Mouse (Mus musculus) erythroid progenitor cell, adult 5-6 weeks (primary cell): ENCODE measurements around the gene Appbp2. TPM values are rescaled to one million over a fixed set of nuclear protein-coding genes. Genes with fewer than 3 reads are reported as not detected.

Experiments
- ATAC-seq: replicated peaks from 2 replicates; pipeline ENCODE4 v1.8.0; 2016; ENCODE audit warnings: moderate number of reproducible peaks, mild to moderate bottlenecking, moderate TSS enrichment, inconsistent platforms; ENCODE audit not compliant: poor library complexity, low FRiP score, severe bottlenecking
- total RNA-seq, 2 experiments: library from RNA; stranded (forward) in 1 of 2; stranded (reverse) in 1 of 2; fragments of 150-400 nt in 1 of 2; fragments of 186-747, 209-891 nt in 1 of 2; gene quantifications; 2 replicates each; pipeline versions ENCODE4 v1.2.3 to v1.2.4; 2015 to 2017; ENCODE audit warnings: low replicate concordance in 2 of 2

The Appbp2 gene
- total RNA-seq (2015; ENCODE audit: low replicate concordance) (9.7 and 12.2 TPM in 2 replicates), total RNA-seq (2017; ENCODE audit: low replicate concordance) (8.2 and 10.3 TPM in 2 replicates)

DNA sequence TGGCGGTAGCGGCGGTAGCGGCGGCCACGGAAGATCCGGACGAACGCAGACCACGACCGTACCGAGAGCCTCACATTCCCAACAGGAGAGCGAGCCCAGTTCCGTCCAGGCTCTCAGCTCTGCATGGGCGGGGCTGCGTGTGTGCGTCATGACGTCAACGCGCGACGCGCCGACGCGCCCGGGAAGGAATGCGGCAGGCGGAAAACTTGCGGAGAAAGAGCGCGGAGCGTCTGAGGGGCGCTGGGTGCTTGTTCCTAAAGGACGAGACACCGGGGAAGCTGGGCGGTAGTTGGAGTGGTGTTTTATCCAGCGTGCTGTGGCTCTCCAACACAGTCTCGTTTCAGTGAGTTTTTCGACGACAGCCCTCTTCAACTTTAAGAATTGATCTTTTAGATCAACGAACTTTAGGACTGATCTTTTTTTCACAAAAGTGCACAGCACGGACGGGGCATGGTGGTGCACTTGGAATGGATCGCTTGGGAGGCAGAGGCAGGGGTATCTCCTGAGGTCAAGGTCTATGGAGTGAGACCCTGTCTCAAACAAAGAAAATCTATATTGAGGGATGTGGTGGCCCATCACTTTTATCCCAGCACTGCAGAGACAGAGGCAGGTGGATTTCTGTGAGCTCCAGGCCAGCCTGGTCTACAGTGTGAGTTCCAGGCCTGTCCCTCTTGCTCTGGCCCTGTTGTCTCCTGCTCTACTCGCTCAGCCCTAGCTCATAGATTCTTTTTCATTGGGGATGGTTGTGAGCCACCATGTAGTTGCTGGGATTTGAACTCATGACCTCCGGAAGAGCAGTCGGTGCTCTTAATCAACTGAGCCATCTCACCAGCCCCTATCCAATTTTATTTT is at the start of gene Appbp2:
Gene Appbp2 (minus strand): TSS at position 141 of the 852 bp plus-strand sequence.
- peak; percentile 94 for ATAC-seq

GRCm38 (mm10) chr11:85281219-85281878 is 46.4 kb upstream of the Appbp2 start:
- ATAC-seq = no peak

DNA sequence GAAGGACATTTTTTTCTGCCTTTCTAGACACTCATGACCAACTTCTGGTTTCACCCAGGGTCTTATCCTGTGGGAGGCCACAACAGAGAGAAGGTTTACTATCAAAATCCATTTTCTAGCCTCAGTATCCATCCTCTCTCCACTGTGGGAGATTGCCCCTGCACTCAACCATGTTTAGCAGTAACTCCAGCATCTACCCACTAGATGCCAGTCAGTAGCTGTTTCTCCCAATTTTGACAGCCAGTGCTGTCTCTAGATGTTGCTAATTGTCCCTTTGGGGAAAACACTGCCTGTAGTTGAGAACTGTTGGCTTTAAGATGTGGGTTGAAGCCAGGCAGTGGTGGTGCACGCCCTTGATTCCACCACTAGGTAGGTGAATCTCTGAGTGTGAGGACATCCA is 43.2 kb upstream of the Appbp2 start:
- ATAC-seq = no peak

GRCm38 (mm10) chr11:85277609-85278008 is 42.7 kb upstream of the Appbp2 start:
- ATAC-seq = no peak

- ATAC-seq = no peak
Observed at GRCm38 (mm10) chr11:85275151-85275550, 40.2 kb upstream of the Appbp2 start.

DNA sequence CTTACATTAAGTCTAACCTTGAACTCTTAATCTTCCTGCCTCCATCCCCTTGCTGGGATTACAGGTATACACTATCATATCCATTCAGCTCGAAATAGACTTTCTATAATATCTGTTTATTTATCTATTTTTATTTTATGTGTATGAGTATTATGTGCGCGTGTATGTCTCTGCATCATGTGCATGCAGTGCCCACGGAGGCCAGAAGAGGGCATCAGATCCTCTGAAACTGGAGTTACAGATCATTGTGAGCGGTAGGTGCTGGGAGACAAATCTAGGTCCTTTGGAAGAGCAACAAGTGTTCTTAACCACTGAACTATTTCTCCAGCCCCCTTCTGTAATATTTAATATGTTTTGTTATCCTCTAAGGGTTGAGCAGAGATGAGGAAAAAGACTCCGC is 38.4 kb upstream of the Appbp2 start:
- ATAC-seq = no peak

GRCm38 (mm10) chr11:85270631-85271030 is 35.7 kb upstream of the Appbp2 start:
- peak; percentile 80 for ATAC-seq

DNA sequence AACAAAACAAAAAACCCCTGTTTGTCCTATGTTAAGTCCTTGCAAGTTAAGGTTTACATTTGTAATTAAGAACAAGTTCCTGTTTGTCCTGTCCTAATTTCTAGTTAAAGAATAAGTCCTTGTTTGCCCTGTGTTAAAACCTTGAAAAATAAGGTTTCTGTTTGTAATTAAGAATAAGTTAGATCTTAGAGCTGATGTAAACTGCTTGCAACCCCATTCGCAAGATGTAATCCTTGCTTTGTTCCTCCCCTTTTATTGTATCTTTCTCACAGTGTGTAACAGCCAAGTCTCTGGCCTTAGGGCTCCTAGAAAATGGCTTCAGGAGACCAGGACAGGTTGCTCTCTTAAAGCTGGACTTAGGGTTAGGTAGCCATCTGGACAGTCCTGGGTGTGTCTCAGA is 32.5 kb upstream of the Appbp2 start:
- no peak for ATAC-seq

- ATAC-seq = no peak
Observed at GRCm38 (mm10) chr11:85264635-85265034, 29.7 kb upstream of the Appbp2 start.

GRCm38 (mm10) chr11:85261192-85261591 is 26.3 kb upstream of the Appbp2 start:
- peak; percentile 83 for ATAC-seq

DNA sequence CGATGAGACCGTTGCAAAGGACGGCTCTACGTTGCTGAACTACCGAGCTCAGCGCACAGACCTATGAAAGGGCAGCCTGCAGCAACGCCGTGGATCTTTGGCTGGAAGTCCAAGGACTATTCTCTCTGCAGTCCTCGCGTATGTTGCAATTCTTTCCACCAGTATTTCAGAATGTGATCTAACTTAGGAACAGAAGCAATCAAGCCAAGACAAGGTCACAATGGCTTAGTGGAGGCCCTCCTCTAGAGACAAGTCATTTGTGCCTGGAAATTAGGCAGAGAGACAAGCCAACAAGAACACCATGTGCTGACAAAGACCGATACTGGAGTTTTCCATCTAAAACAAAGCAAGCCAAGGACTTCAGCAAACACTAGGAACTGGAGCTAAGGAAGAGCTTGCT is 24.0 kb upstream of the Appbp2 start:
- no peak for ATAC-seq

GRCm38 (mm10) chr11:85255471-85256027 is 20.6 kb upstream of the Appbp2 start:
- ATAC-seq = no peak

GRCm38 (mm10) chr11:85253641-85254040 is 18.7 kb upstream of the Appbp2 start:
- ATAC-seq = no peak

- ATAC-seq = no peak
Observed at GRCm38 (mm10) chr11:85253006-85253405, 18.1 kb upstream of the Appbp2 start.

DNA sequence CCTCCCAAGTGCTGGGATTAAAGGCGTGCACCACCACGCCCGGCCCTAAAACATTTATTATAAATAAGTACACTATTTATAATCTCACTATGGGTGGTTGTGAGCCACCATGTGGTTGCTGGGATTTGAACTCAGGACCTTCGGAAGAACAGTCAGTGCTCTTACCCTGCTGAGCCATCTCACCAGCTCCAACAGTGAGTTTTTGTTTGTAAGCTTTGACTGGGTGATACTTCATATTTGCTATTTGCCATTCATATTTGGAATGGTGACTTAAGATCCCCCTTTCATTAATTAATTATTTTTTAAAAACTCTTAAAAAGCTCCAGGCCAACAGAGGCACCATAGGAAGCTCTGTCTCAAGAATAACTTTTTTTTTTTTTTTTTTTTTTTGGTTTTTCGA is 17.0 kb upstream of the Appbp2 start:
- no peak for ATAC-seq

- 0 out of 2 replicates have a peak, but pooled peaks have one; percentile 49 for ATAC-seq
Observed at GRCm38 (mm10) chr11:85250467-85250866, 15.5 kb upstream of the Appbp2 start.

GRCm38 (mm10) chr11:85249338-85249737 is 14.4 kb upstream of the Appbp2 start:
- ATAC-seq = no peak

- no peak for ATAC-seq
Observed at GRCm38 (mm10) chr11:85248151-85248550, 13.2 kb upstream of the Appbp2 start.

DNA sequence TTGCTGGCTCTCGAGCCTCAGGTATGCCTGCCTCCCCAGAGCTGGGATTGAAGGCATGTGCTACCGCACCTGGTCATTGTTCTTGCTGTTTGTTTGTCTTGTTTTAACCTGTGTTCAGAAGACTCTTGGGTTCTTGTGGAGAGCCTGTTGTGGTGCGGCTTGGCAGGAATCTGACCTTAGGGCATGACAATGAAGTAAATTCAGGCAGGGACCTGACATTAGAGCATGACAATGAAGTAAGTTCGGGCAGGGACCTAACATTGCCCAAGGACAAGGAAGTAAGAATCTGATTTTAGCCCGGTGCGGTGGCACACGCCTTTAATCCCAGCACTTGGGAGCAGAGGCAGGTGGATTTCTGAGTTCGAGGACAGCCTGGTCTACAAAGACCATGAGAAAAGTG is 6.3 kb upstream of the Appbp2 start:
- ATAC-seq = no peak

DNA sequence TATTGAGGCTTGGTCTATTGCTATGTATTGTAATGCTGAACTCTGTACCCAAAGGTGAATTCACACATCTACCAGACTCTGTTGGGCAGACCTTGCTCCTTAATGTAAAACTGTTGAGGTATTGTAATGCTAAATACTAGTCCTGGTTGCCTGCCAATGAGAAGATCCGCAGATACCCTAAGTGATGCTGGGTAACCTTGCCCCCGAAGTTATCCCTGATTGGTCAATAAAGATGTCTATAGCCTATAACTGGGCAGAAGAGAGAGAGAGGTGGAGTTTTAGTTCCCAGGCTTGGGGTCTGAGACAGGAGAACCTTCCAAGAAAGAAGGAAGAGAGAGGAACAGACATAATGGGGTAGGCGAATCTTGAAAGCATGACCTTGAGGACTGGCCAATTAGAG is 5.3 kb upstream of the Appbp2 start:
- no peak for ATAC-seq
